Mouse (Mus musculus) stomach, embryonic 14.5 days (tissue): Measurements from ENCODE around the gene Prss16. TPM values are rescaled to one million over a fixed set of nuclear protein-coding genes. Genes with fewer than 3 reads are reported as not detected.

ENCODE experiments used
- ATAC-seq: fragments of 200-750 bp; cut with Nextera tagmentation; 2 replicates; pipeline ENCODE4 v1.8.0; 2017; ENCODE audit warnings: low read depth, moderate TSS enrichment; ENCODE audit not compliant: insufficient number of reproducible peaks, insufficient read depth, low FRiP score
- H3K27ac ChIP-seq: fragments of 300-500 bp; sonication (generic); 2 replicates; pipeline ENCODE4 v1.5.1; 2014; ENCODE audit warnings: mild to moderate bottlenecking, low read length, moderate library complexity, mixed read lengths
- H3K27me3 ChIP-seq: fragments of 300-500 bp; sonication (generic); 2 replicates; pipeline ENCODE4 v1.6.1; 2014; ENCODE audit warnings: low read length, control low read depth, mixed read lengths; ENCODE audit not compliant: control insufficient read depth, insufficient read depth
- H3K36me3 ChIP-seq: fragments of 300-500 bp; sonication (generic); 2 replicates; pipeline ENCODE4 v1.6.1; 2014; ENCODE audit warnings: mild to moderate bottlenecking, control low read depth, low read length, moderate library complexity, mixed read lengths; ENCODE audit not compliant: control insufficient read depth, insufficient read depth
- H3K4me1 ChIP-seq: fragments of 300-500 bp; sonication (generic); 2 replicates; pipeline ENCODE4 v1.6.1; 2014; ENCODE audit warnings: low read length, control low read depth, mixed read lengths; ENCODE audit not compliant: control insufficient read depth, insufficient read depth
- H3K4me2 ChIP-seq: fragments of 300-500 bp; sonication (generic); replicated peaks from 2 replicates; pipeline ENCODE4 v1.6.1; 2014; ENCODE audit warnings: low read depth, low read length, control low read depth
- H3K4me3 ChIP-seq: fragments of 300-500 bp; sonication (generic); 2 replicates; pipeline ENCODE4 v1.5.1; 2014; ENCODE audit warnings: low read depth, low read length, control low read depth
- H3K9ac ChIP-seq: fragments of 300-500 bp; sonication (generic); replicated peaks from 2 replicates; pipeline ENCODE4 v1.6.1; 2014; ENCODE audit warnings: low read depth, mild to moderate bottlenecking, control low read depth, low read length, moderate library complexity, mixed read lengths
- H3K9me3 ChIP-seq: fragments of 300-500 bp; sonication (generic); 2 replicates; pipeline ENCODE4 v1.6.1; 2016; ENCODE audit warnings: low read depth, low read length, control low read depth; ENCODE audit not compliant: control insufficient read depth
- WGBS: fragments of 180-500 bp; shearing (Covaris S2); extraction: QIAGEN DNeasy Blood & Tissue Kit; methylation state at CpG from one replicate; pipeline ENCODE4 v1.1.7; 2014; 5-methylcytosine and 5-hydroxymethylcytosine counted together
- microRNA-seq: library from miRNA; unstranded; fragments of <30 nt; microRNA quantifications from one replicate; pipeline ENCODE4, GENCODE M21; 2016
- polyA plus RNA-seq: library from polyadenylated mRNA; unstranded; fragments of >200 nt; fragmentation: Nextera tagmentation; extraction: Ambion mirVana; gene quantifications from 2 replicates; pipeline ENCODE4 v1.2.1, GENCODE M21; 2014

Gene Prss16
- polyA plus RNA-seq, 1 experiment from 2014 or later, result 0.75 TPM

DNA sequence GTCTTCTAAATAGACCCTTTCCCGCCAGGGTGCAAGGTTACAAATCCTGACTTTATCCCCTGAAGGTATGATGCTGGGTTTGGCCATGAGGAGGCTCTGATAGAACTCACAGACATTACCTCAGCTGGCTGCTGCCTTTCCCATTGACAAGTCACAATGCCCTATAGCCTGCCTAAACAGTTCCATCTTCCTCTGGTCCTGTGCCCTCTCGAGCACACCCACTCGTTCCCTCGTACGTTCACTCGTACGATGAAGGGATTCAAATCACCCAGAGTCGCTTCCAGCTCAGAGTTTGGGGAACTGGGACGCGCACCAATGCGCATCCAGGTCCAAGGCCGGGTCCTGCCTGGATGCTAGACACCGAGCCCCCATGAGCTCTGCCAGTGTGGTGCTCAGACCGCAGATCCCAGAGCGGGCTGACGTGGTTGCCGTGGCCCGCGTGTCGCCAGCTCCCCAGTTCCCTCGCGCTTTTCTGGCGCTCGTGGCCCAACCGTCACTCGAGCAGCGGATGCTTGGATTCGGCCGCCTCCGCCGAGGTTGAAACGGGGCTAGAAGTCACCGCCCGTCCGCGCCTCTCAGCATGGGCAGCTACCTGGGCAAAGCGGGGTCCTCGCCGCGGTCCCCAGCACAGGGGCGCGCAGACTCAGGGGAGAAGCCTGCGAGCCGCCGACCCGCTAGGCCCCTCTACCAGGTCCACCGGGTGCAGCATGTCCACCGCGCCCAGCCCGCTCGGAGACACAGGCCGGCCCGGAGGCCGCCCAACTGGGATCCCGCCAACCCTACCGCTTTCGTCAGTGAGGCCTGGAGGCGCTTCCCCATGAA lies 28.4 kb downstream of the Prss16 start, which contains the start of gene Pom121l2:
Gene Pom121l2, plus strand, starts transcription at position 214 of the 822 bp plus-strand sequence.
- Histone ChIP-seq H3K36me3 (no peaks in the 10 kb centered on the region), H3K9me3 (no peaks in the 10 kb centered on the region), H3K4me2 (peak within 1 kb of the TSS; percentile 96), H3K9ac (peak within 1 kb of the TSS; percentile 61; the same call in 1 of the 2 replicates), H3K4me1 (peaks cover 6% of the 10 kb centered on the region; the same call in 1 of the 2 replicates), H3K4me3 (peak within 1 kb of the TSS; percentile 55), H3K27me3 (peaks cover 9% of the 10 kb centered on the region), H3K27ac (no peak within 1 kb of the TSS)
- ATAC-seq, result peak; percentile 46; the same call in 1 of the 2 replicates
- 1% methylated on average over 58 of the region's 58 CpGs for WGBS

DNA sequence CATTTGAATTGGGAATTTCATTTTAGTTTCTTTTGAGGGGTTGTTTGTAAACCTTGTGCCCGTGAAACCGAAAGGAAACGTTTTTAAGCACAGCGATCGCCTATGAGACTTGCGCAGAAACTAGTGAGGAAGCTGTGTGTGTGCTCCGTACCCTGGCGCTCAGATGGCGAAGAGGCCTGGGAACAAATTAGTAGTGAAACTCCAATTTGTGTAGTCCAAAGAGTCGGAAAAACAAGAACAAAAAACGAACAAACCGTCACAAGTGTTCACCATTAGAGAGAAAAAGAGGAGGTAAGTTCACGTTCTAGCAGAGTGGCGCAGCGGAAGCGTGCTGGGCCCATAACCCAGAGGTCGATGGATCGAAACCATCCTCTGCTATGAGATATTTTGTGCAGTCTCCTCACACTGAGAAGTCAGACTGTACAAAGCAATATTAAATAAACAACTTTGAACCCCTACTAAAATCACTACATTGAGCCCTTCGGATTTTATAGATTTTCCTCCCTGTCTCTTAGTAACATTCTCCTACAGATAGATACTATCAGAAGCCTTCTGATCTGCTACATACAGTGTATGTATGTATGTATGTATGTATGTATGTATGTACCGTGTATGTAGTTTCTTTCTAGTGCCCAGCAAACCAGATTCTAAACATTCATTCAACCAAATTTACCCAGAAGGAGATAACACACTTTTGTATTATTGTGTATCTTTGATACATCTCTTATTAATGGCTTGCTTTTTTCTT lies 34.6 kb downstream of the Prss16 start:
- no peaks in the 10 kb centered on the region for H3K36me3 ChIP-seq
- no peaks in the 10 kb centered on the region for H3K27me3 ChIP-seq
- peak overlapping the region; percentile 79 for H3K9ac ChIP-seq
- H3K4me2 ChIP-seq, result peak overlapping the region; percentile 26; the same call in 1 of the 2 replicates
- ATAC-seq, result peak; percentile 96
- WGBS, result 4% methylated on average over 20 of the region's 20 CpGs
- H3K4me3 ChIP-seq, result peak overlapping the region; percentile 56
- no peaks in the 10 kb centered on the region for H3K4me1 ChIP-seq
- no peaks in the 10 kb centered on the region for H3K9me3 ChIP-seq
- peak overlapping the region; percentile 95 for H3K27ac ChIP-seq

GRCm38 (mm10) chr13:21974221-21974725 lies 35.3 kb downstream of the Prss16 start:
- under 1% methylated on average over 23 of the region's 23 CpGs for WGBS
- ATAC-seq, result peak; percentile 86
- H3K27me3 ChIP-seq, result no peaks in the 10 kb centered on the region

DNA sequence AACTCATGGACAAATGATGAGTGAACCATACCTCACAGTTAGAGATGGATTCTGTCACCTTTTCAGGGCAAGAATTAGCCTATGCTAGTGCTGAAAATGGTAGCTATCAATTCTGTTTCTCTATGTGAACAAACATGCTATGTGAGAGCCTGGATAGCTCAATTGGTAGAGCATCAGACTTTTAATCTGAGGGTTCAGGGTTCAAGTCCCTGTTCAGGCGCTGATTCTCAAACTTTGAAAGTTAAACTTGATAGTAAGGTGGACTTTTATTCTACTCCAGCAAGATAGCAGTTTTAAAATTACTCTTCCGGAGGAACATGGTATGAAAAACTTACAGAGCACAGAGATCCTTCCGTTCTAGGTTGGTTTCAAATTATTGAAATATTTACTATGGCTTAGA lies 37.9 kb downstream of the Prss16 start:
- no peaks in the 10 kb centered on the region for H3K36me3 ChIP-seq
- no peaks in the 10 kb centered on the region for H3K9me3 ChIP-seq
- no peaks in the 10 kb centered on the region for H3K27me3 ChIP-seq
- no peak overlapping the region for H3K4me3 ChIP-seq
- H3K27ac ChIP-seq, result no peak overlapping the region
- no peak overlapping the region for H3K4me2 ChIP-seq
- H3K4me1 ChIP-seq, result no peaks in the 10 kb centered on the region
- no peak overlapping the region for H3K9ac ChIP-seq
- 33% methylated on average over 3 of the region's 3 CpGs for WGBS
- no peak for ATAC-seq

More at GRCm38 (mm10) chr13:21974221-21974725, 35.3 kb downstream of the Prss16 start:
- Histone ChIP-seq H3K4me3 (peak overlapping the region; percentile 56), H3K4me2 (peak overlapping the region; percentile 26; the same call in 1 of the 2 replicates), H3K9ac (peak overlapping the region; percentile 79), H3K36me3 (no peaks in the 10 kb centered on the region), H3K27ac (peak overlapping the region; percentile 95), H3K9me3 (no peaks in the 10 kb centered on the region), H3K4me1 (no peaks in the 10 kb centered on the region)

- H3K4me3 ChIP-seq, result no peak overlapping the region
- H3K9me3 ChIP-seq, result no peaks in the 10 kb centered on the region
- ATAC-seq, result no peak
- no peak overlapping the region for H3K4me2 ChIP-seq
- H3K36me3 ChIP-seq, result no peaks in the 10 kb centered on the region
- no peak overlapping the region for H3K27ac ChIP-seq
- H3K4me1 ChIP-seq, result no peaks in the 10 kb centered on the region
- 47% methylated on average over 2 of the region's 2 CpGs for WGBS
- no peaks in the 10 kb centered on the region for H3K27me3 ChIP-seq
- H3K9ac ChIP-seq, result no peak overlapping the region
Measured at GRCm38 (mm10) chr13:21969816-21970215, 39.7 kb downstream of the Prss16 start.

DNA sequence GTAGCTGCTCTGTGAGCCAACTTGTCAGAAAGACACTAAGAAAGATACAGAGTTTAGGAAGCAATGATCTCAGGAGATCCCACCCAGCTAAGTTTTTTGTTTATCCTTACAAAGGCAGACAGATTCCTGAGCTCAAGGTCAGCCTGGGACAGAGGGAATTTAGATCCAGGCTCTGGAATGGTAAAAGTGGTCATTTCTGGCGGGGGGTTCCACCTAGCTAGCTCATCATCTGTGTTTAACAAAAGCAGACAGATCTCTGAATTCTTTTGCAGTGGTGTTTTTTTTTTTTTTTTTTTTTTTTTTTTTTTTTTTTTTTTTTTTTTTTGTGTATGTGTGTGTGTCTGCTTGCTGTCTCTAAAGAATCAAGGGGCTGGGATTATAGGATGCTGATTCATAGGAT lies 40.3 kb downstream of the Prss16 start:
- ATAC-seq, result no peak
- no peak overlapping the region for H3K4me3 ChIP-seq
- H3K9ac ChIP-seq, result no peak overlapping the region
- H3K4me2 ChIP-seq, result no peak overlapping the region
- WGBS, result 52% methylated on average over 1 of the region's 1 CpGs
- H3K9me3 ChIP-seq, result no peaks in the 10 kb centered on the region
- H3K4me1 ChIP-seq, result no peaks in the 10 kb centered on the region
- no peak overlapping the region for H3K27ac ChIP-seq
- H3K27me3 ChIP-seq, result no peaks in the 10 kb centered on the region
- H3K36me3 ChIP-seq, result no peaks in the 10 kb centered on the region

Small RNAs within 50 kb of the gene (microRNA-seq; reads per million reads assigned to microRNA genes)
- gene Gm44390 (not detected), gene Gm44486 (not detected)

Other genes with a start within 250 kb of the Prss16 start
- 14.8 and 20.1 TPM in 2 replicates for gene Hist1h1b, start 229.1 kb downstream of the Prss16 start, polyA plus RNA-seq
- gene Hist1h3i, start 226.4 kb downstream of the Prss16 start, polyA plus RNA-seq, result 166 and 187 TPM in 2 replicates
- 11.4 TPM in 1 of 2 replicates, not detected in the other for gene Hist1h2an, start 222.5 kb downstream of the Prss16 start, polyA plus RNA-seq
- gene Hist1h2bp, start 222.3 kb downstream of the Prss16 start, polyA plus RNA-seq, result 1.4 and 1.8 TPM in 2 replicates
- gene Hist1h2bq, start 199.5 kb downstream of the Prss16 start, polyA plus RNA-seq, result 17.5 and 19.7 TPM in 2 replicates
- gene Hist1h2ao, start 199.3 kb downstream of the Prss16 start, polyA plus RNA-seq, result not detected in 2 replicates
- gene Hist1h4m, start 198.0 kb downstream of the Prss16 start, polyA plus RNA-seq, result not detected in 2 replicates
- 18.2 and 28.4 TPM in 2 replicates for gene Hist1h4n, start 177.5 kb downstream of the Prss16 start, polyA plus RNA-seq
- gene Hist1h2ap, start 176.2 kb downstream of the Prss16 start, polyA plus RNA-seq, result 3,565 and 4,516 TPM in 2 replicates
- 24.3 and 25.5 TPM in 2 replicates for gene Hist1h2br, start 176.0 kb downstream of the Prss16 start, polyA plus RNA-seq
- gene Zfp184, start 64.6 kb downstream of the Prss16 start, polyA plus RNA-seq, result 16.5 and 16.8 TPM in 2 replicates
- not detected in 2 replicates for gene Pom121l2, start 28.5 kb downstream of the Prss16 start, polyA plus RNA-seq
- gene Hist1h2ah, start 25.8 kb upstream of the Prss16 start, polyA plus RNA-seq, result 10.3 and 12.7 TPM in 2 replicates
- 7.0 and 7.5 TPM in 2 replicates for gene Hist1h2bk, start 26.1 kb upstream of the Prss16 start, polyA plus RNA-seq
- gene Hist1h4i, start 31.6 kb upstream of the Prss16 start, polyA plus RNA-seq, result 19.1 and 22.4 TPM in 2 replicates
- 43.8 and 54.9 TPM in 2 replicates for gene Hist1h2ag, start 33.2 kb upstream of the Prss16 start, polyA plus RNA-seq
- gene Hist1h2bj, start 33.5 kb upstream of the Prss16 start, polyA plus RNA-seq, result 8.6 and 12.4 TPM in 2 replicates
- gene Vmn1r188, start 74.7 kb upstream of the Prss16 start, polyA plus RNA-seq, result not detected in 2 replicates
- gene Vmn1r189, start 96.1 kb upstream of the Prss16 start, polyA plus RNA-seq, result not detected in 2 replicates
- gene Vmn1r191, start 174.2 kb upstream of the Prss16 start, polyA plus RNA-seq, result not detected in 2 replicates
- gene Vmn1r192, start 181.4 kb upstream of the Prss16 start, polyA plus RNA-seq, result not detected in 2 replicates
- gene Vmn1r193, start 213.4 kb upstream of the Prss16 start, polyA plus RNA-seq, result not detected in 2 replicates
- gene Vmn1r194, start 234.5 kb upstream of the Prss16 start, polyA plus RNA-seq, result not detected in 2 replicates